Mouse (Mus musculus) G1E (cell line): ENCODE measurements around the gene Gm1673. TPM values are rescaled to one million over a fixed set of nuclear protein-coding genes. Genes with fewer than 3 reads are reported as not detected.

Experiments
- ATAC-seq: 2 replicates; pipeline ENCODE4 v1.8.0; 2016; ENCODE audit warnings: mild to moderate bottlenecking; ENCODE audit not compliant: insufficient number of reproducible peaks, poor library complexity, low FRiP score, severe bottlenecking; ENCODE audit errors: extremely low read depth
- DNase-seq: peaks from one replicate; pipeline ENCODE4 v3.0.0; 2012; ENCODE audit warnings: low spot score
- H3K27me3 ChIP-seq: 2 replicates; pipeline ENCODE4 v1.6.1; 2012; ENCODE audit warnings: mild to moderate bottlenecking, low read length, inconsistent platforms; ENCODE audit not compliant: insufficient read depth
- H3K36me3 ChIP-seq: replicated peaks from 2 replicates; pipeline ENCODE3; 2012; ENCODE audit warnings: mild to moderate bottlenecking, inconsistent platforms
- H3K4me1 ChIP-seq: 2 replicates; pipeline ENCODE4 v1.6.1; 2012; ENCODE audit warnings: low read depth, low read length, inconsistent platforms, mixed read lengths; ENCODE audit not compliant: insufficient read depth
- H3K4me3 ChIP-seq: 2 replicates; pipeline ENCODE4 v1.5.1; 2012; ENCODE audit warnings: low read depth, mild to moderate bottlenecking, inconsistent platforms, low read length, moderate library complexity, mixed read lengths
- H3K9me3 ChIP-seq: replicated peaks from 2 replicates; pipeline ENCODE4 v1.6.1; 2012; ENCODE audit warnings: inconsistent platforms
- CTCF ChIP-seq: IDR thresholded peaks from 2 replicates; pipeline ENCODE4 v1.5.1; 2012; ENCODE audit warnings: low read depth, low read length, inconsistent platforms, mixed read lengths
- GATA1 ChIP-seq: IDR thresholded peaks from 2 replicates; pipeline ENCODE4 v1.6.1; 2012; ENCODE audit warnings: borderline replicate concordance, low read length, inconsistent platforms, mixed read lengths
- GATA2 ChIP-seq: IDR thresholded peaks from 2 replicates; pipeline ENCODE4 v1.6.1; 2012; ENCODE audit warnings: low read depth, low read length, inconsistent platforms, borderline replicate concordance
- POLR2AphosphoS5 ChIP-seq: IDR thresholded peaks from 2 replicates; pipeline ENCODE4 v1.6.1; 2012; ENCODE audit warnings: low read depth, low read length, inconsistent platforms; ENCODE audit not compliant: insufficient replicate concordance
- TAL1 ChIP-seq: conservative IDR thresholded peaks from 2 replicates; pipeline ENCODE4 v1.6.1; 2012; ENCODE audit warnings: low read depth, low read length, inconsistent platforms, mixed read lengths
- polyA plus RNA-seq: library from polyadenylated mRNA; stranded (reverse); fragments of >175 nt; gene quantifications from 2 replicates; pipeline ENCODE4 v1.2.3, GENCODE M21; 2012
- total RNA-seq, 2 experiments: library from RNA; stranded (forward) in 1 of 2; stranded (reverse) in 1 of 2; fragments of 200-1000 nt in 1 of 2; fragments of >200 nt in 1 of 2; fragmentation: Nextera tagmentation in 1 of 2; gene quantifications; 2 replicates each; pipeline ENCODE4 v1.2.3; 2014 to 2017

Gene Gm1673
- total and polyA plus RNA-seq, 3 experiments = not detected

- no peak for ATAC-seq
- no peak for TF ChIP-seq POLR2AphosphoS5
- TF ChIP-seq CTCF = no peak
- TF ChIP-seq TAL1 = no peak
- TF ChIP-seq GATA2 = no peak
- TF ChIP-seq GATA1 = no peak
- Histone ChIP-seq H3K27me3 (peaks cover 11% of the 10 kb centered on the region; the same call in 1 of the 2 replicates), H3K4me1 (no peaks in the 10 kb centered on the region), H3K36me3 (no peaks in the 10 kb centered on the region), H3K4me3 (no peak overlapping the region), H3K9me3 (peaks cover 8% of the 10 kb centered on the region)
- DNase-seq = no peak
Observed at GRCm38 (mm10) chr5:34002636-34003035, 19.4 kb downstream of the Gm1673 start.

DNA sequence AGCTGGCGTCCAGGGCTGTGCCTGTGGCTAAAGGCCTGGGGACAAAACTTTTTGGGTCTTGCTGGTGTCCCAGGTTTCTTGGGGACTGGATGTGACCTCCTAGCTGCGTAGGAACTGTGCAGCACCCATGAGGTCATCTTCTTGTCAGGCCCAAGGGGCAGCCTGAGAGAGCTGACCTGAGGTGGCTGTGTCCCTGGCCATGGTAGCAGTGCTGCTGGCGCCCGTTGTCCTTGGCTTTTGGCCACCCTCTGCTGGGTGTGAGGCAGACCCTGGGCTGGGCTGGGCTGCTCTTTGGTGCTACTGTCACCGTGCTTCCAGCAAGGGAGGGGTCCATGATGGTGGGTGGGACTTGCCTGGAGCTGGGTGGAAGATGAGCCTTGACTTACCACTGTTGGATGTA, 21.4 kb downstream of the Gm1673 start:
- H3K4me1 ChIP-seq = no peaks in the 10 kb centered on the region
- TF ChIP-seq CTCF = no peak
- no peak for TF ChIP-seq TAL1
- TF ChIP-seq POLR2AphosphoS5 = no peak
- TF ChIP-seq GATA1 = no peak
- no peak for TF ChIP-seq GATA2
- peaks cover 15% of the 10 kb centered on the region; the same call in 1 of the 2 replicates for H3K27me3 ChIP-seq
- DNase-seq (no peak), ATAC-seq (no peak)
- no peaks in the 10 kb centered on the region for H3K36me3 ChIP-seq
- no peaks in the 10 kb centered on the region for H3K9me3 ChIP-seq
- no peak overlapping the region for H3K4me3 ChIP-seq

DNA sequence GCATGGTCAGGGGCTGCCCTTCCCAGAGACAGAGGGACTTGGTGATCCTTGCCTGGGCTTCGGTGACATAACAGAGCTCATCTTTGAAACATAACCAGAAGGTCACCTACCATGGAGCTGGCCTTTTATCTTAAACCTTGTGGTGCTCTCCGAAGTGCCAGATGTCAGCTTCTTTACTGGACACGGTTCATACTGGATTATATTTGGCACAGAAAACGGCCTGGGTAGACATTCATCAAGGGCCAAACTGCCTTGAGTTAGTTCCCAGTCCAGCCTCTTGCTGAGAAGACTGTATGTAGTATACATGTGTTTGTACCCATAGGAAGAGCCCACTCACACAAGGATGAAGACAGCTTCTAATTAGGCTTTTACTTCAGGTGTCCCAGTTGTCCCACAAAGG, 23.6 kb downstream of the Gm1673 start:
- TF ChIP-seq TAL1 (no peak), GATA2 (no peak), POLR2AphosphoS5 (no peak), GATA1 (no peak), CTCF (no peak)
- H3K36me3 ChIP-seq = no peaks in the 10 kb centered on the region
- no peaks in the 10 kb centered on the region for H3K9me3 ChIP-seq
- peaks cover 17% of the 10 kb centered on the region; the same call in 1 of the 2 replicates for H3K27me3 ChIP-seq
- ATAC-seq = no peak
- H3K4me1 ChIP-seq = no peaks in the 10 kb centered on the region
- DNase-seq = no peak
- no peak overlapping the region for H3K4me3 ChIP-seq

DNA sequence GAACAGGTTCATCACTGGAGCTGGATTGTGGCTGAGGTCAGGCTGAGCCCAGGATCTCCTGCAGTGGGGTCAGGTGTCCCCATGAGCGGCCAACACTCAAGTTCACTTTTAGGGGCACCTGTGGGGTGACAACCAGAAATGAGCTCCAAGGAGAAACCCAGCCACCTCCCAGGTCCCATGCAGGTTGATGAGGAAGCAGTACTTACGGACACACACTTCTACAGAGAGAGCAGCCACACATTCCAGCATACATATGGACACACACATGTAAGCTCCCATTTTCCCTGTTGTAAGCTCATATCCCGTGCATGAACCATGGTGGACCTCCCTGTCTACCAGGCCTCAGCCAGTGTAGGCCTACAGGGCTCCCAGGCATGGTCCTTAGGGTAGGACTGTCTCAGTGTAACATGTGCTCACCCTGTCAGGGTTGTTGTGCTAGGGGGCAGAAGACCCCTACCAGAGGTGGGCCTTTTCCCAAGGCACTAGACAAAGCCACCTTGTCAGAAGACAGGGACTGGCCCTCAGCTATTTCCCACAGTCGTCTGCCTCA, 24.2 kb downstream of the Gm1673 start:
- DNase-seq (no peak), ATAC-seq (no peak)
- H3K27me3 ChIP-seq = peaks cover 17% of the 10 kb centered on the region; the same call in 1 of the 2 replicates
- H3K4me1 ChIP-seq = no peaks in the 10 kb centered on the region
- H3K9me3 ChIP-seq = no peaks in the 10 kb centered on the region
- no peak for TF ChIP-seq CTCF
- no peaks in the 10 kb centered on the region for H3K36me3 ChIP-seq
- H3K4me3 ChIP-seq = no peak overlapping the region

- Histone ChIP-seq H3K36me3 (no peaks in the 10 kb centered on the region), H3K4me1 (no peaks in the 10 kb centered on the region), H3K4me3 (no peak overlapping the region), H3K9me3 (no peaks in the 10 kb centered on the region), H3K27me3 (peaks cover 9% of the 10 kb centered on the region)
- TF ChIP-seq TAL1 = no peak
- TF ChIP-seq CTCF = peak; percentile 41; the same call in 1 of the 2 replicates
- TF ChIP-seq GATA2 = no peak
- DNase-seq = no peak
- no peak for ATAC-seq
Observed at GRCm38 (mm10) chr5:34014652-34015051, 31.4 kb downstream of the Gm1673 start.

DNA sequence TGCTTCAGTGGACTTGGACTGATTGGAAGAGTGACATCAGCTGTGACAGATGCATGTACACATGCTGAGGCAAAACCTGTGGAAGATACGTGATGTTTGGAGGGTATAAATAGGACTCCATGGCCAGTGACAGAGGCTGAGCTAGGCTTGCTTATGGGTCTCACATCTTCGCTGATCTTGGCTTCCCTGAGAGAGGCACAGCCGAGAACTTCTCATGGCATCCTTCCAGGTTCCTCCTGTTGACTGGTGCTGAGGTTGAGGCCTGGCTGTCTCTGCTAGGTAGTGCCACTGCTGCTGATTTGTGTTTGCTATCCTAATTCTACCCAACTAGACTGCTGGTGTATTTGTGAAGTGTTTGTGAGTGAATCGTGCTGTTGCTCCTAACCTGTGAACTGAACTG, 35.7 kb downstream of the Gm1673 start:
- Histone ChIP-seq H3K9me3 (no peaks in the 10 kb centered on the region), H3K27me3 (peaks cover 7% of the 10 kb centered on the region), H3K4me3 (no peak overlapping the region), H3K4me1 (no peaks in the 10 kb centered on the region), H3K36me3 (no peaks in the 10 kb centered on the region)
- TF ChIP-seq TAL1 (no peak), GATA1 (no peak), GATA2 (no peak), POLR2AphosphoS5 (no peak), CTCF (no peak)
- DNase-seq (no peak), ATAC-seq (no peak)

DNA sequence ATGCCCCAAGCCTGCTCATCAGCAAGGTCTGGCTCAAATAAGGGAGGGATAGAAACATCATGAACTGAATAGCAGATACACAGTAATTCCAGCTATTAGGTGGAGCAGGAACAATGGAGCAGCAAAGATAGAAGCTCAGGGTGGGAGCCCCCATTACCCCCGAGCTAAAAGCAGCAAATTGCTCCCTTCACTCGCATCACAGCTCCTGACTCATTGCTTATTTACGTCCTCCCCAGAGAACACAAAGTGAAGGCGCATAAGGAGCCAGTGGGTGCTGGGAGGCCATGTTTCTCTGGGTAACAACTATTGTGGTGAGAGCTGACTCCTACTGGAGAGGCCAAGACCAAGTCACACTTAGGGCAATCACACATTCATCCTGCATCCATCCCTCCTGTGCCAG, 46.9 kb downstream of the Gm1673 start:
- Histone ChIP-seq H3K27me3 (peaks cover 12% of the 10 kb centered on the region), H3K9me3 (no peaks in the 10 kb centered on the region), H3K36me3 (no peaks in the 10 kb centered on the region), H3K4me3 (no peak overlapping the region), H3K4me1 (no peaks in the 10 kb centered on the region)
- DNase-seq = no peak
- TF ChIP-seq CTCF = no peak
- no peak for TF ChIP-seq GATA2
- no peak for TF ChIP-seq POLR2AphosphoS5
- no peak for TF ChIP-seq TAL1
- TF ChIP-seq GATA1 = no peak
- ATAC-seq = no peak
